Mouse (Mus musculus) forebrain, embryonic 13.5 days (tissue): ENCODE data around the gene Tmem130. TPM values are rescaled to one million over a fixed set of nuclear protein-coding genes. Genes with fewer than 3 reads are reported as not detected.

Experiments used
- ATAC-seq: fragments of 200-750 bp; cut with Nextera tagmentation; 2 replicates; pipeline ENCODE4 v1.8.0; 2017
- H3K27ac ChIP-seq: fragments of 300-500 bp; sonication (generic); 2 replicates; pipeline ENCODE4 v1.5.1; 2015; ENCODE audit warnings: inconsistent platforms, mild to moderate bottlenecking, moderate library complexity
- H3K27me3 ChIP-seq: fragments of 300-500 bp; sonication (generic); 2 replicates; pipeline ENCODE4 v1.6.1; 2015; ENCODE audit warnings: mild to moderate bottlenecking, inconsistent platforms
- H3K36me3 ChIP-seq: fragments of 300-500 bp; sonication (generic); 2 replicates; pipeline ENCODE4 v1.6.1; 2015; ENCODE audit warnings: mild to moderate bottlenecking, inconsistent platforms; ENCODE audit not compliant: poor library complexity, severe bottlenecking
- H3K4me1 ChIP-seq: fragments of 300-500 bp; sonication (generic); 2 replicates; pipeline ENCODE4 v1.6.1; 2015; ENCODE audit warnings: inconsistent platforms
- H3K4me2 ChIP-seq: fragments of 300-500 bp; sonication (generic); 2 replicates; pipeline ENCODE4 v1.6.1; 2015; ENCODE audit warnings: inconsistent platforms, mild to moderate bottlenecking, moderate library complexity
- H3K4me3 ChIP-seq: fragments of 300-500 bp; sonication (generic); 2 replicates; pipeline ENCODE4 v1.5.1; 2015; ENCODE audit warnings: mild to moderate bottlenecking, inconsistent platforms
- H3K9ac ChIP-seq: fragments of 300-500 bp; sonication (generic); 2 replicates; pipeline ENCODE4 v1.6.1; 2015; ENCODE audit warnings: mild to moderate bottlenecking, inconsistent platforms
- H3K9me3 ChIP-seq: fragments of 300-500 bp; sonication (generic); replicated peaks from 2 replicates; pipeline ENCODE4 v1.6.1; 2016; ENCODE audit warnings: inconsistent platforms
- WGBS: fragments of 180-500 bp; shearing (Covaris S2); methylation state at CpG from one replicate; pipeline ENCODE4 v1.1.7; 2015; 5-methylcytosine and 5-hydroxymethylcytosine counted together
- polyA plus RNA-seq: library from polyadenylated mRNA; unstranded; fragments of >200 nt; fragmentation: Nextera tagmentation; extraction: Ambion mirVana; gene quantifications from 2 replicates; pipeline ENCODE4 v1.2.1, GENCODE M21; 2015

The Tmem130 gene
- polyA plus RNA-seq, 1 experiment from 2014 or later, result 79.2 TPM

DNA sequence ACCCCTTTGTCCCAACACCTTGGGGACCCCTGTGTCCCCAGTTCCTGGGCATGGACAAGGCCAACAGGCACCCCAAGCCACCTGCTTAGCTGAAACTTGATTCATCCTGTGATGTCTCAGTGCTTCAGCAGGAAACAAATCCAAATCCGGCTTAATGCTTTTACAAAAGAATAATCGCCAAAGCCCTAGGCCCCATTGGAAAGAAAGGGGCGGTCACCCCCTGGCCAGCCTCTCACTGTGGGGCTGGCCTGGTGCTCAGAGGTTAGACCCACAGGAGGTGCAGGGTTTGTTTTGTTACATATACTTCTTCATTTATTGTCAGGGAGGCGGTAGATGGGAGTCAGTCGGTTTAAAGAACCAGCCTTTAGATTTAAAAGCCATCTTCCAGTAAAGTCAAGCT lies 33.4 kb downstream of the Tmem130 start:
- Histone ChIP-seq H3K9me3 (no peaks in the 10 kb centered on the region), H3K27ac (no peak overlapping the region), H3K9ac (no peak overlapping the region), H3K4me3 (no peak overlapping the region), H3K4me1 (peaks cover 14% of the 10 kb centered on the region), H3K4me2 (no peak overlapping the region), H3K36me3 (no peaks in the 10 kb centered on the region), H3K27me3 (peaks cover 19% of the 10 kb centered on the region)
- WGBS, result 6% methylated on average over 5 of the region's 5 CpGs
- ATAC-seq, result no peak

- WGBS, result 3% methylated on average over 9 of the region's 9 CpGs
- peak; percentile 62 for ATAC-seq
Observed at GRCm38 (mm10) chr5:144727119-144727518, 34.5 kb downstream of the Tmem130 start.

DNA sequence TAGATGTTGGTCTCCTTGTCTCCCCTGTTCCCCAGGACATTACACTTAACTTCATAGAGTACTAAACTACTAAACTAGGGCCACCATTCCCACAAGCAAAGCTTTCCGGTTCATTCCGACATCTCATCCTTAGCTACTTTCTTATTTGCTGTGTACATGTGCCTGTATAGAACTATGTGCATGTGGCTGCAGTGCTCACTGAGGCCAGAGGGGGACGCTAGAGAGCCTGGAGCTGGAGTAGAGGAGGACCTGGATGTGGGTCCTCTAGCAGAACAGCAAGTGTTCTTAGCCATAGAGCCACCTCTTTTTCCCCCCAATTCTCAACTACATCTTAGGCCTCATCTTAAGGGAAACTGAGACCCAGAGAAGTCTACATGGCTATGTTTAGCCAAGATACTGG lies 36.1 kb downstream of the Tmem130 start:
- ATAC-seq, result no peak
- H3K27me3 ChIP-seq, result peaks cover 19% of the 10 kb centered on the region
- peaks cover 14% of the 10 kb centered on the region for H3K4me1 ChIP-seq
- H3K4me2 ChIP-seq, result no peak overlapping the region
- 83% methylated on average over 3 of the region's 3 CpGs for WGBS
- H3K9ac ChIP-seq, result no peak overlapping the region
- no peaks in the 10 kb centered on the region for H3K9me3 ChIP-seq
- H3K36me3 ChIP-seq, result no peaks in the 10 kb centered on the region
- no peak overlapping the region for H3K4me3 ChIP-seq
- 0 out of 2 replicates have a peak overlapping the region, but pooled peaks have one; percentile 2 for H3K27ac ChIP-seq

More at GRCm38 (mm10) chr5:144727119-144727518, 34.5 kb downstream of the Tmem130 start:
- Histone ChIP-seq H3K27ac (no peak overlapping the region), H3K4me1 (peaks cover 14% of the 10 kb centered on the region), H3K9me3 (no peaks in the 10 kb centered on the region), H3K4me2 (no peak overlapping the region), H3K4me3 (no peak overlapping the region), H3K9ac (no peak overlapping the region), H3K36me3 (no peaks in the 10 kb centered on the region), H3K27me3 (peaks cover 19% of the 10 kb centered on the region)

GRCm38 (mm10) chr5:144724926-144725325 lies 36.7 kb downstream of the Tmem130 start:
- 2% methylated on average over 2 of the region's 2 CpGs for WGBS
- H3K4me2 ChIP-seq, result no peak overlapping the region
- H3K9ac ChIP-seq, result no peak overlapping the region
- H3K9me3 ChIP-seq, result no peaks in the 10 kb centered on the region
- H3K4me3 ChIP-seq, result no peak overlapping the region
- H3K27me3 ChIP-seq, result peaks cover 19% of the 10 kb centered on the region
- H3K36me3 ChIP-seq, result no peaks in the 10 kb centered on the region
- peak; percentile 59; the same call in 1 of the 2 replicates for ATAC-seq
- 0 out of 2 replicates have a peak overlapping the region, but pooled peaks have one; percentile 2 for H3K27ac ChIP-seq
- H3K4me1 ChIP-seq, result peaks cover 14% of the 10 kb centered on the region

GRCm38 (mm10) chr5:144720281-144720680 lies 41.3 kb downstream of the Tmem130 start:
- Histone ChIP-seq H3K36me3 (no peaks in the 10 kb centered on the region), H3K9ac (no peak overlapping the region), H3K27me3 (no peaks in the 10 kb centered on the region), H3K27ac (no peak overlapping the region), H3K4me3 (no peak overlapping the region), H3K9me3 (no peaks in the 10 kb centered on the region), H3K4me2 (no peak overlapping the region), H3K4me1 (peaks cover 7% of the 10 kb centered on the region)
- 77% methylated on average over 4 of the region's 4 CpGs for WGBS
- ATAC-seq, result no peak

GRCm38 (mm10) chr5:144719781-144720180 lies 41.8 kb downstream of the Tmem130 start:
- Histone ChIP-seq H3K27ac (no peak overlapping the region), H3K27me3 (no peaks in the 10 kb centered on the region), H3K4me2 (no peak overlapping the region), H3K36me3 (no peaks in the 10 kb centered on the region), H3K4me3 (no peak overlapping the region), H3K9me3 (no peaks in the 10 kb centered on the region), H3K9ac (no peak overlapping the region), H3K4me1 (peaks cover 2% of the 10 kb centered on the region; the same call in 1 of the 2 replicates)
- no peak for ATAC-seq
- WGBS, result 57% methylated on average over 6 of the region's 6 CpGs

GRCm38 (mm10) chr5:144717186-144717585 lies 44.4 kb downstream of the Tmem130 start:
- no peak overlapping the region for H3K27ac ChIP-seq
- no peak for ATAC-seq
- no peaks in the 10 kb centered on the region for H3K9me3 ChIP-seq
- no peak overlapping the region for H3K4me2 ChIP-seq
- no peak overlapping the region for H3K9ac ChIP-seq
- WGBS, result 75% methylated on average over 6 of the region's 6 CpGs
- no peaks in the 10 kb centered on the region for H3K27me3 ChIP-seq
- H3K4me3 ChIP-seq, result no peak overlapping the region
- no peaks in the 10 kb centered on the region for H3K36me3 ChIP-seq
- no peaks in the 10 kb centered on the region; the same call in 1 of the 2 replicates for H3K4me1 ChIP-seq

GRCm38 (mm10) chr5:144713371-144713770 lies 48.2 kb downstream of the Tmem130 start:
- no peaks in the 10 kb centered on the region for H3K4me1 ChIP-seq
- no peak overlapping the region for H3K4me3 ChIP-seq
- no peak for ATAC-seq
- H3K4me2 ChIP-seq, result no peak overlapping the region
- H3K36me3 ChIP-seq, result no peaks in the 10 kb centered on the region
- 94% methylated on average over 10 of the region's 10 CpGs for WGBS
- no peaks in the 10 kb centered on the region for H3K9me3 ChIP-seq
- no peak overlapping the region for H3K9ac ChIP-seq
- H3K27me3 ChIP-seq, result no peaks in the 10 kb centered on the region
- no peak overlapping the region for H3K27ac ChIP-seq

- no peak overlapping the region for H3K9ac ChIP-seq
- no peak overlapping the region for H3K4me3 ChIP-seq
- H3K27ac ChIP-seq, result no peak overlapping the region
- no peak overlapping the region for H3K4me2 ChIP-seq
- H3K9me3 ChIP-seq, result no peaks in the 10 kb centered on the region
- 92% methylated on average over 6 of the region's 6 CpGs for WGBS
- no peak for ATAC-seq
- H3K27me3 ChIP-seq, result no peaks in the 10 kb centered on the region
- peaks cover 14% of the 10 kb centered on the region for H3K4me1 ChIP-seq
- no peaks in the 10 kb centered on the region for H3K36me3 ChIP-seq
Observed at GRCm38 (mm10) chr5:144707603-144708002, 54.0 kb downstream of the Tmem130 start.

- H3K27ac ChIP-seq, result peak overlapping the region; percentile 76
- H3K4me2 ChIP-seq, result peak overlapping the region; percentile 17; the same call in 1 of the 2 replicates
- no peaks in the 10 kb centered on the region for H3K9me3 ChIP-seq
- no peak overlapping the region for H3K4me3 ChIP-seq
- H3K36me3 ChIP-seq, result no peaks in the 10 kb centered on the region
- WGBS, result 45% methylated on average over 20 of the region's 20 CpGs
- H3K9ac ChIP-seq, result no peak overlapping the region
- H3K27me3 ChIP-seq, result no peaks in the 10 kb centered on the region
- H3K4me1 ChIP-seq, result peaks cover 14% of the 10 kb centered on the region
- peak; percentile 86 for ATAC-seq
Observed at GRCm38 (mm10) chr5:144703464-144704368, 57.9 kb downstream of the Tmem130 start.

- Histone ChIP-seq H3K4me1 (peaks cover 13% of the 10 kb centered on the region), H3K27ac (no peak overlapping the region)
- 47% methylated on average over 8 of the region's 8 CpGs for WGBS
Observed at GRCm38 (mm10) chr5:144695289-144696060, 66.1 kb downstream of the Tmem130 start.

GRCm38 (mm10) chr5:144694161-144694560 lies 67.5 kb downstream of the Tmem130 start:
- H3K36me3 ChIP-seq, result no peaks in the 10 kb centered on the region
- no peaks in the 10 kb centered on the region; the same call in 1 of the 2 replicates for H3K9me3 ChIP-seq
- H3K4me2 ChIP-seq, result no peak overlapping the region
- no peaks in the 10 kb centered on the region for H3K27me3 ChIP-seq
- 80% methylated on average over 4 of the region's 4 CpGs for WGBS
- H3K9ac ChIP-seq, result no peak overlapping the region
- H3K4me1 ChIP-seq, result peaks cover 13% of the 10 kb centered on the region
- no peak overlapping the region for H3K27ac ChIP-seq
- no peak for ATAC-seq
- H3K4me3 ChIP-seq, result no peak overlapping the region

More at GRCm38 (mm10) chr5:144695289-144696060, 66.1 kb downstream of the Tmem130 start:
- Histone ChIP-seq H3K4me3 (no peak overlapping the region), H3K9me3 (no peaks in the 10 kb centered on the region; the same call in 1 of the 2 replicates), H3K9ac (no peak overlapping the region), H3K27me3 (no peaks in the 10 kb centered on the region), H3K36me3 (no peaks in the 10 kb centered on the region), H3K4me2 (no peak overlapping the region)
- ATAC-seq, result peak; percentile 63; the same call in 1 of the 2 replicates
